Mouse (Mus musculus) G1E (cell line): Measurements from ENCODE around the gene Lrba.

Experiments used
- CTCF ChIP-seq: IDR thresholded peaks from 2 replicates; pipeline ENCODE4 v1.5.1; 2012; ENCODE audit warnings: low read depth, low read length, inconsistent platforms, mixed read lengths
- GATA1 ChIP-seq: IDR thresholded peaks from 2 replicates; pipeline ENCODE4 v1.6.1; 2012; ENCODE audit warnings: borderline replicate concordance, low read length, inconsistent platforms, mixed read lengths
- TAL1 ChIP-seq: conservative IDR thresholded peaks from 2 replicates; pipeline ENCODE4 v1.6.1; 2012; ENCODE audit warnings: low read depth, low read length, inconsistent platforms, mixed read lengths

DNA sequence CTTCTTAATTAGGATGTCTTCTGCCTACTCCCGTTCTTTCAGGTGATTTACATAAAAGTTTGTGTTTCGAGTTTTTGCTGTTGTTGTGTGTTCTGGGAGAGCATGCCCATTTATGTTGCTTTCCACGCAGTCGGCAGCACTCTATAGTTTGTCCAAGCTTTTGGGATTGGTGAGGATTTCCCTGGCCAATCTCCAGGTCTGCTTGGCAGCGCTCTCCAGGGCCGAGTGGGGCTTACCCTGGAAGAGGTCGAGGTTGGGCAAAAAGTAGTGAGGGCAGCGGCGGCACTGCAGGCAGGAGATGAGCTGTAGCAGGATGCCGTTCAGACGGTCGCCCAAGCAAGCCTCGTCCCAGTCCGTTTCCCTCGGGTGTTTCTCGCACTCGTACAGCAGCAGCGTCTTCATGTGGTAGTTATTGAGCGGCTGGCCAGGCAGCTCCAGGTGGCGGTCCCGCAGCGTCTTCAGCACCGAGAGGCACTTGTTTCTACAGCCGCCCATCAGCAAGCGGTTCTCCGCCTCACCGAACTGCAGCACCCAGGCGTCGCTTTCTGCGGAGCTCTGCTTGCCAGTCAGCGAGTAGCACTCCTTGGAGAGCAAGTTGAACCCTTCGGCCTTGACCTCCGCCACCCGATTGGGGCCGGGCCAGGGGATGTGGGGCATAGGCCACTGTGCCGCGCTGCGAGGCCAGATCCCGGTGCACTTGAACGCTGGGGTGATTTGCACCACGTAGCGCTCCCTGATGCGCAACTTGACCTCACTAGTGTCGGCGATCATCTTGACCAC lies 322.2 kb downstream of the Lrba start:
- TF ChIP-seq CTCF: no peak
- TF ChIP-seq GATA1: no peak
- TF ChIP-seq TAL1: no peak
